Mouse (Mus musculus) E14TG2a.4 (cell line): ENCODE results near the gene Rell1.

Experiments
- H3K27me3 ChIP-seq: 2 replicates; pipeline ENCODE4 v1.6.1; 2014; ENCODE audit warnings: low read length, control low read depth; ENCODE audit not compliant: insufficient read depth
- H3K36me3 ChIP-seq: 2 replicates; pipeline ENCODE4 v1.6.1; 2014; ENCODE audit warnings: low read length, control low read depth; ENCODE audit not compliant: insufficient read depth
- H3K4me1 ChIP-seq: replicated peaks from 2 replicates; pipeline ENCODE4 v1.6.1; 2014; ENCODE audit warnings: low read depth, low read length, control low read depth
- H3K4me3 ChIP-seq: replicated peaks from 2 replicates; pipeline ENCODE4 v1.5.1; 2014; ENCODE audit warnings: mild to moderate bottlenecking, low read length
- H3K9me3 ChIP-seq: 2 replicates; pipeline ENCODE4 v1.6.1; 2014; ENCODE audit warnings: low read length, control low read depth
- CTCF ChIP-seq: conservative IDR thresholded peaks from 2 replicates; pipeline ENCODE4 v1.5.1; 2014; ENCODE audit warnings: low read length
- NANOG ChIP-seq: IDR thresholded peaks from 2 replicates; pipeline ENCODE4 v1.6.1; 2014; ENCODE audit warnings: borderline replicate concordance, low read length, mixed read lengths
- POU5F1 ChIP-seq: IDR thresholded peaks from 2 replicates; pipeline ENCODE4 v1.6.1; 2014; ENCODE audit warnings: low read length, borderline replicate concordance

Gene Rell1

DNA sequence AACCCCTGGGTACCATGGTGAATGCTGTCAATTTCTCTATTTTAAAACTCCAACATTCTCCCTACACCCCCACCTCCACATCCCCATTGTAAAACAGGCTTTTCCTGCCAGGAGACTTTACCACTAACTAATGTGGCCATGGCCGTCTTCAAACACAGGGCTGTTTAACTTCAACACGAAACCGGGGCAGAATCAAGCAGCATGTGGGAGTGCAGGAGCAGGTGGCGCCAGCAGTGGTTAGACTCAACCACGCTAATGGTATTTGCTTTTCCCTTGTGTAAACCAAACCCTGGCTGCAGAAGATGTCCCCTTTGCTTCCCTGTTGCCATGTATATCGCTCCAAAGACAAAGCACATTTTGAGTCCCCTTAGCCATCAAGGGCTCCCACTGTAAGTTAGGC, 76.8 kb downstream of the Rell1 start:
- Histone ChIP-seq H3K4me3 (no peak overlapping the region), H3K9me3 (peaks cover 4% of the 10 kb centered on the region), H3K27me3 (no peaks in the 10 kb centered on the region; the same call in 1 of the 2 replicates), H3K4me1 (0 out of 2 replicates have a peak, but pooled peaks cover 2% of the 10 kb centered on the region), H3K36me3 (no peaks in the 10 kb centered on the region)
- TF ChIP-seq CTCF (no peak), NANOG (no peak), POU5F1 (no peak)

GRCm38 (mm10) chr5:63891241-63891640, 77.5 kb downstream of the Rell1 start:
- peaks cover 4% of the 10 kb centered on the region for H3K9me3 ChIP-seq
- H3K36me3 ChIP-seq = no peaks in the 10 kb centered on the region
- no peaks in the 10 kb centered on the region; the same call in 1 of the 2 replicates for H3K27me3 ChIP-seq
- H3K4me3 ChIP-seq = no peak overlapping the region
- H3K4me1 ChIP-seq = 0 out of 2 replicates have a peak, but pooled peaks cover 2% of the 10 kb centered on the region
- TF ChIP-seq NANOG = no peak

- H3K9me3 ChIP-seq = peaks cover 4% of the 10 kb centered on the region
- H3K36me3 ChIP-seq = no peaks in the 10 kb centered on the region
- TF ChIP-seq CTCF (no peak), NANOG (no peak), POU5F1 (no peak)
- H3K4me3 ChIP-seq = no peak overlapping the region
- no peaks in the 10 kb centered on the region for H3K4me1 ChIP-seq
- no peaks in the 10 kb centered on the region; the same call in 1 of the 2 replicates for H3K27me3 ChIP-seq
These were observed 81.6 kb downstream of the Rell1 start for GRCm38 (mm10) chr5:63887111-63887510.

DNA sequence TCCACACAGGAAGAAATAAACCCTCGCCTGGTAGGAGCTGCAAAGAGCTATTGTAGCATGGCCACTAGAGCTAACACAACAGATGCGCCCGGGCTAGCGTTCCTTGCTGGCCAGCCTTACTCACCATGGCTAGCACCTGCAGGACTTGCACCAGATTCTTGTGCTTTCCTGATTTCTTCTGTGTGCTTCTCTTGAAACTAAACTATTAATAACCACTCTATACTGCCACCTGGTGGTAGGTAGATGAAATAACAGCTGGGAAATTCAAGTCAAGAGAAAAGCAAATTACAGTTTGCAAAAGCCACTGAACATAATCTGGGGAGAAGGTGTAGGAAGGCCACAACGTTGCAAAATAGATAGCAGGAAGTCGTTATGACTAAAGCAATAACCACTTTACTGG, 82.0 kb downstream of the Rell1 start:
- no peaks in the 10 kb centered on the region for H3K4me1 ChIP-seq
- H3K27me3 ChIP-seq = no peaks in the 10 kb centered on the region; the same call in 1 of the 2 replicates
- no peak for TF ChIP-seq POU5F1
- peak; percentile 86 for TF ChIP-seq CTCF
- H3K36me3 ChIP-seq = no peaks in the 10 kb centered on the region
- H3K9me3 ChIP-seq = peaks cover 4% of the 10 kb centered on the region
- no peak overlapping the region for H3K4me3 ChIP-seq

DNA sequence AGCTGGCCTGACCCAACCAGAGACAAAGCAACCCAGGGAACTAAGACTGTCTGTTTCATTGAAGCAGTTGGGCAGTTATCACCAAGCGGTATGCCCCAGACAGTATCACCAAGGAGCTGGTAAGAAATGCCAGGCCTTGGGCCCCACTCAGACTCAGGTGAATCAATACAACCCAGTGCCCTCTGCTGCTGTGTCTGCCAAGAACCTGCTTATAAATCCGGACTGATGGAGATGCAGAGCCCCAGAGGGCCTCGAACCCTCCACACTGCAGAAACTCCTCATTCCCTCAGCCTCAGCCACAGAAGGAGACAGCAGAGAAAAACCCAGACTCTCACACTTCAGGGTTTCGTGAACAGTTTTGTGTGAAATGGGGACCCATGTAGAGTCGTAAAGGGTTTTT, 82.4 kb downstream of the Rell1 start:
- H3K4me1 ChIP-seq = no peaks in the 10 kb centered on the region
- H3K9me3 ChIP-seq = peaks cover 4% of the 10 kb centered on the region
- TF ChIP-seq NANOG = no peak
- no peak for TF ChIP-seq POU5F1
- no peak for TF ChIP-seq CTCF
- no peak overlapping the region for H3K4me3 ChIP-seq
- no peaks in the 10 kb centered on the region for H3K36me3 ChIP-seq
- no peaks in the 10 kb centered on the region; the same call in 1 of the 2 replicates for H3K27me3 ChIP-seq

DNA sequence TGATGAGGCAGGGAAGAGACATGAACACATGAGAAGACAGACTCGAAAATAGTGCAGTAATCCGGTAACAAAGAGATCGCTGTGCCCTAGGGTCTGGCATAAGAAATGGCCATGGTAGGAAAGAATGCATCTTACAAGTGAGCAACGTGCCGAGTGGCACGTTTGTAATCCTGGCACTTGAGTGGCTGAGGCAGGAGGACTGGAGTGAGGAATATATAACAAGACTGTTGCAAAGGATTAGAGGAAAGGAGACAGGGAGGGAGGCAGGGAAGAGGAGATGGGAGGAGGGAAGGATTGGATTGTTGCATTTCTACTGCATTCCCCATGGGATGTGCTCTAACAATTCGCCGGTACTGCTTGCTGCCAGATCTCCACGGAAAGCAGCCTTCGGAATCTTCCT, 89.7 kb downstream of the Rell1 start:
- Histone ChIP-seq H3K27me3 (peaks cover 7% of the 10 kb centered on the region), H3K4me1 (peaks cover 31% of the 10 kb centered on the region), H3K4me3 (no peak overlapping the region), H3K9me3 (no peaks in the 10 kb centered on the region), H3K36me3 (no peaks in the 10 kb centered on the region)
- no peak for TF ChIP-seq NANOG
- TF ChIP-seq POU5F1 = no peak
- TF ChIP-seq CTCF = no peak

DNA sequence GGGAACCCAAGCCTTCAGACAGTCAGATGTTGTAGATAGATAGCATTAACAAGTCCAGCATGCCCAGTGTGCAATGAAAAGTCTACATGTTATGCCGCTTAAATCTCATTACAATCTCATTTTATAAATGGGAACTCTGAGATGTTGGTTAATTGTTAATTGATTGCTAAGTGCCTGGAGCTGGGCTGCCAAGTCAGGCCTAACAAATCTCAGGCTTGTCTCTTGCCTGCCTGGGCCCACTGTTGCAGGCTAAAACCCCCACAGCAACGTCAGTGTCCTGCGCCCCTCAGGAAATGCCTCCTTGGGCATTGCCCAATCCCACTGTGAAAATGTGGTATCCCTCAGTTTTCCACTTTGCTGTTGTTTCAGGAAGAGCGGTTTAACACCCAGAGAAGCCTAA, 92.6 kb downstream of the Rell1 start:
- Histone ChIP-seq H3K4me1 (peaks cover 51% of the 10 kb centered on the region), H3K36me3 (no peaks in the 10 kb centered on the region), H3K27me3 (peaks cover 7% of the 10 kb centered on the region), H3K4me3 (no peak overlapping the region), H3K9me3 (no peaks in the 10 kb centered on the region)
- no peak for TF ChIP-seq CTCF
- no peak for TF ChIP-seq NANOG
- TF ChIP-seq POU5F1 = no peak

- Histone ChIP-seq H3K27me3 (peaks cover 7% of the 10 kb centered on the region), H3K9me3 (no peaks in the 10 kb centered on the region), H3K36me3 (no peaks in the 10 kb centered on the region), H3K4me1 (peaks cover 51% of the 10 kb centered on the region), H3K4me3 (0 out of 2 replicates have a peak overlapping the region, but pooled peaks have one; percentile 3)
- TF ChIP-seq POU5F1 (no peak), CTCF (peak; percentile 30), NANOG (peak; percentile 41; the same call in 1 of the 2 replicates)
These were observed 93.8 kb downstream of the Rell1 start for GRCm38 (mm10) chr5:63874880-63875279.
